Mouse (Mus musculus): Measurements from ENCODE around the gene Tln2. TPM values are rescaled to one million over a fixed set of nuclear protein-coding genes. Genes with fewer than 3 reads are reported as not detected.

The Tln2 gene
- polyA plus RNA-seq, 1 experiment from 2014 or later, result 22.6 TPM

GRCm38 (mm10) chr9:67592726-67593125 is 33.2 kb upstream of the Tln2 start:
- H3K4me2 ChIP-seq (replicated peaks; ENCODE audit: low read depth, low read length), result no peak overlapping the region
- DNase-seq (ENCODE audit: low spot score), result no peak
- H3K27me3 ChIP-seq (ENCODE audit: control insufficient read depth, insufficient read depth, low read length), result no peaks in the 10 kb centered on the region
- H3K9ac ChIP-seq (ENCODE audit: low read depth, low read length), result no peak overlapping the region
- ATAC-seq (ENCODE audit: low FRiP score), result no peak
- H3K27ac ChIP-seq (ENCODE audit: low read depth, low read length), result no peak overlapping the region
- 92% methylated on average over 5 of the region's 5 CpGs for WGBS
- H3K4me3 ChIP-seq (ENCODE audit: low read depth, low read length), result no peak overlapping the region
- H3K36me3 ChIP-seq (ENCODE audit: control insufficient read depth, insufficient read depth, low read length), result no peaks in the 10 kb centered on the region
- H3K9me3 ChIP-seq (ENCODE audit: control insufficient read depth, low read length), result no peaks in the 10 kb centered on the region
- no peaks in the 10 kb centered on the region for H3K4me1 ChIP-seq (replicated peaks; ENCODE audit: control insufficient read depth, insufficient read depth, low read length)

GRCm38 (mm10) chr9:67587111-67587510 is 27.6 kb upstream of the Tln2 start:
- WGBS, result 87% methylated on average over 3 of the region's 3 CpGs

GRCm38 (mm10) chr9:67586489-67586888 is 27.0 kb upstream of the Tln2 start:
- no peaks in the 10 kb centered on the region for H3K9me3 ChIP-seq (ENCODE audit: control insufficient read depth, low read length)
- no peaks in the 10 kb centered on the region for H3K27me3 ChIP-seq (ENCODE audit: control insufficient read depth, insufficient read depth, low read length)
- 92% methylated on average over 1 of the region's 1 CpGs for WGBS
- no peaks in the 10 kb centered on the region for H3K36me3 ChIP-seq (ENCODE audit: control insufficient read depth, insufficient read depth, low read length)
- no peak for ATAC-seq (ENCODE audit: low FRiP score)
- H3K4me2 ChIP-seq (replicated peaks; ENCODE audit: low read depth, low read length), result no peak overlapping the region
- no peak for DNase-seq (ENCODE audit: low spot score)
- H3K27ac ChIP-seq (ENCODE audit: low read depth, low read length), result no peak overlapping the region
- H3K4me3 ChIP-seq (ENCODE audit: low read depth, low read length), result no peak overlapping the region
- no peaks in the 10 kb centered on the region for H3K4me1 ChIP-seq (replicated peaks; ENCODE audit: control insufficient read depth, insufficient read depth, low read length)
- no peak overlapping the region for H3K9ac ChIP-seq (ENCODE audit: low read depth, low read length)

More at GRCm38 (mm10) chr9:67587111-67587510, 27.6 kb upstream of the Tln2 start:
- H3K9me3 ChIP-seq (ENCODE audit: control insufficient read depth, low read length), result no peaks in the 10 kb centered on the region
- H3K4me1 ChIP-seq (replicated peaks; ENCODE audit: control insufficient read depth, insufficient read depth, low read length), result no peaks in the 10 kb centered on the region
- H3K9ac ChIP-seq (ENCODE audit: low read depth, low read length), result no peak overlapping the region
- H3K4me2 ChIP-seq (replicated peaks; ENCODE audit: low read depth, low read length), result no peak overlapping the region
- no peaks in the 10 kb centered on the region for H3K27me3 ChIP-seq (ENCODE audit: control insufficient read depth, insufficient read depth, low read length)
- no peak overlapping the region for H3K27ac ChIP-seq (ENCODE audit: low read depth, low read length)
- H3K4me3 ChIP-seq (ENCODE audit: low read depth, low read length), result no peak overlapping the region
- no peaks in the 10 kb centered on the region for H3K36me3 ChIP-seq (ENCODE audit: control insufficient read depth, insufficient read depth, low read length)
- DNase-seq (ENCODE audit: low spot score), result no peak
- no peak for ATAC-seq (ENCODE audit: low FRiP score)

- 96% methylated on average over 10 of the region's 10 CpGs for WGBS
- no peak overlapping the region for H3K4me2 ChIP-seq (replicated peaks; ENCODE audit: low read depth, low read length)
- H3K27ac ChIP-seq (ENCODE audit: low read depth, low read length), result no peak overlapping the region
- H3K27me3 ChIP-seq (ENCODE audit: control insufficient read depth, insufficient read depth, low read length), result no peaks in the 10 kb centered on the region
- no peaks in the 10 kb centered on the region for H3K4me1 ChIP-seq (replicated peaks; ENCODE audit: control insufficient read depth, insufficient read depth, low read length)
- DNase-seq (ENCODE audit: low spot score) (no peak), ATAC-seq (ENCODE audit: low FRiP score) (no peak)
- no peaks in the 10 kb centered on the region for H3K9me3 ChIP-seq (ENCODE audit: control insufficient read depth, low read length)
- H3K36me3 ChIP-seq (ENCODE audit: control insufficient read depth, insufficient read depth, low read length), result no peaks in the 10 kb centered on the region
- no peak overlapping the region for H3K4me3 ChIP-seq (ENCODE audit: low read depth, low read length)
- H3K9ac ChIP-seq (ENCODE audit: low read depth, low read length), result no peak overlapping the region
Observed at GRCm38 (mm10) chr9:67584871-67585270, 25.4 kb upstream of the Tln2 start.

GRCm38 (mm10) chr9:67581581-67582280 is 22.2 kb upstream of the Tln2 start:
- no peak for DNase-seq (ENCODE audit: low spot score)
- no peak overlapping the region for H3K9ac ChIP-seq (ENCODE audit: low read depth, low read length)
- H3K4me2 ChIP-seq (replicated peaks; ENCODE audit: low read depth, low read length), result no peak overlapping the region
- no peak for ATAC-seq (ENCODE audit: low FRiP score)
- H3K36me3 ChIP-seq (ENCODE audit: control insufficient read depth, insufficient read depth, low read length), result no peaks in the 10 kb centered on the region
- H3K4me1 ChIP-seq (replicated peaks; ENCODE audit: control insufficient read depth, insufficient read depth, low read length), result no peaks in the 10 kb centered on the region
- no peaks in the 10 kb centered on the region for H3K9me3 ChIP-seq (ENCODE audit: control insufficient read depth, low read length)
- H3K27ac ChIP-seq (ENCODE audit: low read depth, low read length), result no peak overlapping the region
- no peak overlapping the region for H3K4me3 ChIP-seq (ENCODE audit: low read depth, low read length)
- no peaks in the 10 kb centered on the region for H3K27me3 ChIP-seq (ENCODE audit: control insufficient read depth, insufficient read depth, low read length)
- 82% methylated on average over 10 of the region's 10 CpGs for WGBS

GRCm38 (mm10) chr9:67579541-67579940 is 20.0 kb upstream of the Tln2 start:
- Histone ChIP-seq H3K27ac (ENCODE audit: low read depth, low read length) (no peak overlapping the region), H3K9me3 (ENCODE audit: control insufficient read depth, low read length) (no peaks in the 10 kb centered on the region), H3K36me3 (ENCODE audit: control insufficient read depth, insufficient read depth, low read length) (no peaks in the 10 kb centered on the region), H3K9ac (ENCODE audit: low read depth, low read length) (no peak overlapping the region), H3K4me2 (replicated peaks; ENCODE audit: low read depth, low read length) (no peak overlapping the region), H3K4me3 (ENCODE audit: low read depth, low read length) (no peak overlapping the region), H3K4me1 (replicated peaks; ENCODE audit: control insufficient read depth, insufficient read depth, low read length) (no peaks in the 10 kb centered on the region), H3K27me3 (ENCODE audit: control insufficient read depth, insufficient read depth, low read length) (no peaks in the 10 kb centered on the region)
- WGBS, result 85% methylated on average over 1 of the region's 1 CpGs
- DNase-seq (ENCODE audit: low spot score), result no peak
- ATAC-seq (ENCODE audit: low FRiP score), result no peak

GRCm38 (mm10) chr9:67574721-67575248 is 15.3 kb upstream of the Tln2 start:
- no peaks in the 10 kb centered on the region for H3K36me3 ChIP-seq (ENCODE audit: control insufficient read depth, insufficient read depth, low read length)
- no peak overlapping the region for H3K4me2 ChIP-seq (replicated peaks; ENCODE audit: low read depth, low read length)
- H3K4me3 ChIP-seq (ENCODE audit: low read depth, low read length), result no peak overlapping the region
- no peak overlapping the region for H3K9ac ChIP-seq (ENCODE audit: low read depth, low read length)
- DNase-seq (ENCODE audit: low spot score) (no peak), ATAC-seq (ENCODE audit: low FRiP score) (no peak)
- no peak overlapping the region for H3K27ac ChIP-seq (ENCODE audit: low read depth, low read length)
- H3K9me3 ChIP-seq (ENCODE audit: control insufficient read depth, low read length), result no peaks in the 10 kb centered on the region
- H3K27me3 ChIP-seq (ENCODE audit: control insufficient read depth, insufficient read depth, low read length), result no peaks in the 10 kb centered on the region
- H3K4me1 ChIP-seq (replicated peaks; ENCODE audit: control insufficient read depth, insufficient read depth, low read length), result no peaks in the 10 kb centered on the region
- 69% methylated on average over 7 of the region's 7 CpGs for WGBS

GRCm38 (mm10) chr9:67573683-67573979 is 14.1 kb upstream of the Tln2 start:
- Histone ChIP-seq H3K27me3 (ENCODE audit: control insufficient read depth, insufficient read depth, low read length) (no peaks in the 10 kb centered on the region), H3K9ac (ENCODE audit: low read depth, low read length) (no peak overlapping the region), H3K4me3 (ENCODE audit: low read depth, low read length) (no peak overlapping the region), H3K27ac (ENCODE audit: low read depth, low read length) (0 out of 2 replicates have a peak overlapping the region, but pooled peaks have one; percentile 27), H3K36me3 (ENCODE audit: control insufficient read depth, insufficient read depth, low read length) (no peaks in the 10 kb centered on the region), H3K4me2 (replicated peaks; ENCODE audit: low read depth, low read length) (no peak overlapping the region), H3K9me3 (ENCODE audit: control insufficient read depth, low read length) (no peaks in the 10 kb centered on the region), H3K4me1 (replicated peaks; ENCODE audit: control insufficient read depth, insufficient read depth, low read length) (no peaks in the 10 kb centered on the region)
- ATAC-seq (ENCODE audit: low FRiP score) (no peak), DNase-seq (ENCODE audit: low spot score) (peak; percentile 9)
- WGBS, result 48% methylated on average over 3 of the region's 3 CpGs
